Mouse (Mus musculus) stomach, postnatal 0 days (tissue): ENCODE measurements around the gene Eprs.

Source experiments
- CTCF ChIP-seq: IDR thresholded peaks from 2 replicates; pipeline ENCODE4 v1.5.1; 2016; ENCODE audit warnings: antibody characterized with exemption, low read depth, mild to moderate bottlenecking, moderate library complexity
- EP300 ChIP-seq: optimal IDR thresholded peaks from 2 replicates; pipeline ENCODE3; 2016; ENCODE audit warnings: antibody characterized with exemption

DNA sequence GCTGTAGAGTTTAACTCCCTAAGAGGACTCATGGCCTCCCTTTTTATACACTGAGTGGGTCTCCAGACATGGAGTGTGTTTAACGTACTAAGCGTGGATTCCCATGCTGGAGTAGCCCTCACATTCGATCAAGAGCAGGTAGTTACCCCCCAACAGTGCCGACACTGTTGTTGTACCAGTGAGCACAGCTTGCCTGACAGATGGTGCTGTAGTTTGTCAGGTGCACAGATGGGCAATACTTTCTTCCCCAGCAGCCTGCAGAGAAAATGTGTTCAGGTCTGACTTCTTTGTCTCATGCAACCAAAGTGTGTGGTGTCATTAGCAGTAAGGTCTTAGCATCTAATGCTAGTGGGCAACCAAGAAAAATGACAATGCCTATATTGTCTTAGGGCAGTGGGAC, 20.4 kb upstream of the Eprs start:
- TF ChIP-seq CTCF (no peak), EP300 (no peak)
